Mouse (Mus musculus): ENCODE measurements around the gene Klrg1. TPM values are rescaled to one million over a fixed set of nuclear protein-coding genes. Genes with fewer than 3 reads are reported as not detected.

Gene Klrg1
- polyA plus RNA-seq, 1 experiment from 2014 or later: 0.20 TPM

GRCm38 (mm10) chr6:122268561-122268960 lies 14.1 kb downstream of the Klrg1 start:
- H3K9ac ChIP-seq (ENCODE audit: low read length): no peak overlapping the region
- no peak for DNase-seq (ENCODE audit: low spot score)
- no peaks in the 10 kb centered on the region for H3K27me3 ChIP-seq (ENCODE audit: control insufficient read depth, insufficient read depth, low read length)
- 88% methylated on average over 3 of the region's 3 CpGs for WGBS
- ATAC-seq (ENCODE audit: insufficient number of reproducible peaks, low FRiP score, low TSS enrichment, low read depth): no peak
- no peak overlapping the region for H3K4me2 ChIP-seq (ENCODE audit: low read depth, severe bottlenecking)
- no peaks in the 10 kb centered on the region for H3K9me3 ChIP-seq (ENCODE audit: control insufficient read depth, low read length)
- H3K27ac ChIP-seq (replicated peaks; ENCODE audit: low read depth, low read length): no peak overlapping the region
- H3K4me1 ChIP-seq (ENCODE audit: control insufficient read depth, insufficient read depth, low read length): no peaks in the 10 kb centered on the region
- H3K36me3 ChIP-seq (ENCODE audit: control insufficient read depth, insufficient read depth, low read length): no peaks in the 10 kb centered on the region
- no peak overlapping the region for H3K4me3 ChIP-seq (ENCODE audit: low read depth, low read length)

GRCm38 (mm10) chr6:122262543-122262942 lies 20.1 kb downstream of the Klrg1 start:
- Histone ChIP-seq H3K27me3 (ENCODE audit: control insufficient read depth, insufficient read depth, low read length) (no peaks in the 10 kb centered on the region), H3K9ac (ENCODE audit: low read length) (no peak overlapping the region), H3K4me2 (ENCODE audit: low read depth, severe bottlenecking) (no peak overlapping the region), H3K27ac (replicated peaks; ENCODE audit: low read depth, low read length) (no peak overlapping the region), H3K4me1 (ENCODE audit: control insufficient read depth, insufficient read depth, low read length) (no peaks in the 10 kb centered on the region), H3K4me3 (ENCODE audit: low read depth, low read length) (no peak overlapping the region), H3K36me3 (ENCODE audit: control insufficient read depth, insufficient read depth, low read length) (no peaks in the 10 kb centered on the region), H3K9me3 (ENCODE audit: control insufficient read depth, low read length) (no peaks in the 10 kb centered on the region)
- ATAC-seq (ENCODE audit: insufficient number of reproducible peaks, low FRiP score, low TSS enrichment, low read depth) (no peak), DNase-seq (ENCODE audit: low spot score) (no peak)
- WGBS: 91% methylated on average over 8 of the region's 8 CpGs

GRCm38 (mm10) chr6:122252146-122252545 lies 30.5 kb downstream of the Klrg1 start:
- no peak overlapping the region for H3K9ac ChIP-seq (ENCODE audit: low read length)
- H3K27ac ChIP-seq (replicated peaks; ENCODE audit: low read depth, low read length): no peak overlapping the region
- ATAC-seq (ENCODE audit: insufficient number of reproducible peaks, low FRiP score, low TSS enrichment, low read depth) (no peak; the same call in 1 of the 2 replicates), DNase-seq (ENCODE audit: low spot score) (no peak)
- H3K4me2 ChIP-seq (ENCODE audit: low read depth, severe bottlenecking): no peak overlapping the region
- no peaks in the 10 kb centered on the region for H3K9me3 ChIP-seq (ENCODE audit: control insufficient read depth, low read length)
- H3K27me3 ChIP-seq (ENCODE audit: control insufficient read depth, insufficient read depth, low read length): no peaks in the 10 kb centered on the region
- H3K4me1 ChIP-seq (ENCODE audit: control insufficient read depth, insufficient read depth, low read length): no peaks in the 10 kb centered on the region
- no peaks in the 10 kb centered on the region for H3K36me3 ChIP-seq (ENCODE audit: control insufficient read depth, insufficient read depth, low read length)
- no peak overlapping the region for H3K4me3 ChIP-seq (ENCODE audit: low read depth, low read length)
- 10% methylated on average over 1 of the region's 1 CpGs for WGBS

GRCm38 (mm10) chr6:122250033-122250432 lies 32.6 kb downstream of the Klrg1 start:
- no peak overlapping the region for H3K9ac ChIP-seq (ENCODE audit: low read length)
- no peak overlapping the region for H3K4me2 ChIP-seq (ENCODE audit: low read depth, severe bottlenecking)
- no peak for ATAC-seq (ENCODE audit: insufficient number of reproducible peaks, low FRiP score, low TSS enrichment, low read depth)
- H3K4me1 ChIP-seq (ENCODE audit: control insufficient read depth, insufficient read depth, low read length): no peaks in the 10 kb centered on the region
- no peak for DNase-seq (ENCODE audit: low spot score)
- H3K4me3 ChIP-seq (ENCODE audit: low read depth, low read length): no peak overlapping the region
- H3K9me3 ChIP-seq (ENCODE audit: control insufficient read depth, low read length): no peaks in the 10 kb centered on the region
- H3K27ac ChIP-seq (replicated peaks; ENCODE audit: low read depth, low read length): no peak overlapping the region
- H3K27me3 ChIP-seq (ENCODE audit: control insufficient read depth, insufficient read depth, low read length): no peaks in the 10 kb centered on the region
- H3K36me3 ChIP-seq (ENCODE audit: control insufficient read depth, insufficient read depth, low read length): no peaks in the 10 kb centered on the region
- WGBS: 76% methylated on average over 4 of the region's 4 CpGs

Other genes starting within 250 kb of the Klrg1 start
- 82.0 and 85.4 TPM in 2 replicates for gene M6pr, start 25.8 kb upstream of the Klrg1 start, polyA plus RNA-seq (2014; fragmentation: Nextera tagmentation; extraction: Ambion mirVana)
- gene Phc1, start 57.7 kb upstream of the Klrg1 start, polyA plus RNA-seq (2014; fragmentation: Nextera tagmentation; extraction: Ambion mirVana): 36.9 and 37.2 TPM in 2 replicates
- 50.7 and 56.2 TPM in 2 replicates for gene Rimklb, start 215.9 kb upstream of the Klrg1 start, polyA plus RNA-seq (2014; fragmentation: Nextera tagmentation; extraction: Ambion mirVana)
- 0.33 and 0.44 TPM in 2 replicates for gene Mfap5, start 223.0 kb upstream of the Klrg1 start, polyA plus RNA-seq (2014; fragmentation: Nextera tagmentation; extraction: Ambion mirVana)

All from limb, embryonic 11.5 days (tissue).